Mouse (Mus musculus) adrenal gland, postnatal 4 days (tissue): ENCODE data around the gene Slc2a13. TPM values are rescaled to one million over a fixed set of nuclear protein-coding genes. Genes with fewer than 3 reads are reported as not detected.

ENCODE experiments used
- DNase-seq, 2 experiments: peaks; one replicate each; pipeline ENCODE4 v3.0.0; 2021 to 2022; ENCODE audit warnings: low spot score in 2 of 2, mixed read lengths in 2 of 2
- total RNA-seq, 2 experiments: library from RNA; stranded (reverse); gene quantifications; 2 replicates each; pipeline ENCODE4 v1.2.3; 2021

The Slc2a13 gene
- total RNA-seq, 2 experiments from 2014 or later: 7.0 to 8.8 TPM

- DNase-seq: no peak
Measured at GRCm38 (mm10) chr15:91377105-91377504, 196.0 kb downstream of the Slc2a13 start.

GRCm38 (mm10) chr15:91374441-91374840 lies 198.6 kb downstream of the Slc2a13 start:
- no peak for DNase-seq

GRCm38 (mm10) chr15:91373203-91373584 lies 199.9 kb downstream of the Slc2a13 start:
- DNase-seq: no peak

GRCm38 (mm10) chr15:91372464-91373202 lies 200.4 kb downstream of the Slc2a13 start:
- DNase-seq: no peak

- DNase-seq: no peak
Measured at GRCm38 (mm10) chr15:91371859-91372394, 201.1 kb downstream of the Slc2a13 start.

- DNase-seq: no peak
Measured at GRCm38 (mm10) chr15:91369736-91370449, 203.2 kb downstream of the Slc2a13 start.

- no peak for DNase-seq
Measured at GRCm38 (mm10) chr15:91360495-91360894, 212.6 kb downstream of the Slc2a13 start.

- DNase-seq: no peak
Measured at GRCm38 (mm10) chr15:91351006-91351405, 222.1 kb downstream of the Slc2a13 start.

GRCm38 (mm10) chr15:91338350-91338749 lies 234.7 kb downstream of the Slc2a13 start:
- DNase-seq: no peak

- DNase-seq: no peak
Measured at GRCm38 (mm10) chr15:91334416-91334900, 238.6 kb downstream of the Slc2a13 start.

- DNase-seq: no peak
Measured at GRCm38 (mm10) chr15:91327748-91328147, 245.3 kb downstream of the Slc2a13 start.

- no peak for DNase-seq
Measured at GRCm38 (mm10) chr15:91327023-91327422, 246.0 kb downstream of the Slc2a13 start.

- DNase-seq: no peak
Measured at GRCm38 (mm10) chr15:91319376-91319775, 253.7 kb downstream of the Slc2a13 start.

GRCm38 (mm10) chr15:91316964-91317363 lies 256.1 kb downstream of the Slc2a13 start:
- no peak for DNase-seq

- no peak for DNase-seq
Measured at GRCm38 (mm10) chr15:91314402-91315318, 258.4 kb downstream of the Slc2a13 start.

GRCm38 (mm10) chr15:91304296-91304852 lies 268.7 kb downstream of the Slc2a13 start:
- no peak for DNase-seq

- peak; percentile 73 to 74 for DNase-seq
Measured at GRCm38 (mm10) chr15:91301366-91301765, 271.7 kb downstream of the Slc2a13 start.

- DNase-seq: no peak
Measured at GRCm38 (mm10) chr15:91299319-91299835, 273.7 kb downstream of the Slc2a13 start.

GRCm38 (mm10) chr15:91283418-91283817 lies 289.6 kb downstream of the Slc2a13 start:
- DNase-seq: no peak

- no peak for DNase-seq
Measured at GRCm38 (mm10) chr15:91282822-91283221, 290.2 kb downstream of the Slc2a13 start.
